Mouse (Mus musculus) urinary bladder, postnatal 10 days (tissue): Measurements from ENCODE around the gene Ubl7.

Source experiments
- DNase-seq: peaks from one replicate; pipeline ENCODE4 v3.0.0; 2022; ENCODE audit warnings: low spot score

Gene Ubl7

DNA sequence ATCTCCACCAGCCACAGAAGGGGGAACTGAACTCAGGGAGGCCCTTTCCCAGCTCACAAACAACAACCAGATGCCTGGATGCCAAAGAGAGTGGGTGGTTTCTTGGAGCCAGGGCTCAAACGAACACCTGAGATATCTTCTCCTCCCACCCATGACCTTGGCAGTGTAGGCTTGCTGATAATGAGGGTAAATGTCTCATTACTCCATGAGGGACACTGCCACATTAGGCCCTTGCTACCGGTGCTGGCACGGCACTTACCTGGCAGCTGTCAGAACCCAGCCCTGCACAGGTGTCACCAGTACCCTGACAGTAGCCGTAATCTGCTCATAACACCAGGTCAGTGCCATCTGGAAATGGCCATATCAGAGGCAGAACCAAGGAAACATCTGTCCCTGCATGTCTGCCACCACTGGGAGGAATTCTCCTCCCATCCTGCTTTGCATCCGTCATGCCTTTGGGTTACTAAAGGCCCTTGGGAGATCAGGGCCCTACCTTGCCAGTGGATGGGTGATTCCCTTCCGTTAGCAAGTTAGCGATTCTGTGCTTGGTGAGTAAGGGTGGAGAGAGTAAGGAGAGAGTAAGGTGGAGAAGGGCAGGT, 37.7 kb downstream of the Ubl7 start:
- no peak for DNase-seq

DNA sequence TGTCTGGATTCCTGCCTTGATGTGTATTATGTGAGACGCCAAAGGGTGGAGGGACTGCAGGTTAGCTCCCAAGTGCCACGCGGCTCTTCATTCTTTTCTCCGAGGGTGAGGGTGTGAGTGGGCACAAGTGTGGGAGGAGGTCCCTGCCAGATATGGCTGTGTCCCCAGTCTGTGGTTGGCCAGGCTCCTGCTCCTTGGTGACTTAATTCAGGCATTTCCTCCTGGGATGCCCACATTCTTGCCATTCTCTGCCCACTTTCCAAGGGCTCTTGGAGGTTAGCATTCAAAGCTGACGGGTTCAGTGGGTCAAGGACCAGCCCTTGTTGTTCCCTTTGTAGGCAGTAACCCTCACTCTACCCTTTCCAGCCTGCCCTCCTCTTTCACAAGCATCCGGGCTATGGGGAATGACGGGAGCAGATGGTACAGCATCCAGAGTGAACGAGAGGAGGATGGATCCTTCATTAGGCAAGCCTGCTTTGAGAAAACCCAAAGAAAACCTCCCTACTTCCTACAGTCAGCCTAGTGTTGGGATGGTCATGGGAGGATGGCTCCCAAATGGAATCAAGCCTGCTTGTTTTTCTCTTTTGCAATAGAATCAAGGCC, 38.4 kb downstream of the Ubl7 start:
- no peak for DNase-seq

DNA sequence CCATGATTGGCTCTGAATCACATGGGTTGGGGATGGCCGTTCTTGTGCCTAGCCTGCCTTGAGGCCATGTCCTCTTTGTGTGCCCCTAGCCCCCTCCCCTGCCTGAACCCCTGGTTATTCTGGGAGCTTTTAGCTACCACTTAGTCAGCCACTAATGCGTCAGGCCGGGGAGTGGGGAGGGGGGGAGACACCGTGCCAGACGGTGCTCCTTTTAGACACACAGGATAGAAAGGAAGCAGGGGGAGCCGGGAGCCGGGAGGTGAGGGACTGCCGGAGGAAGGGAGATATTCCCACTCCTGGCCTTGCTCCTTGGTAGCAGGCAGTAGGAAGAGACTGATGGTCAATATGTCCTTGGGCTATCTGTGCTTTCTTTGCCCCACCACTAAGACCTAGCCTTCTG, 39.1 kb downstream of the Ubl7 start:
- no peak for DNase-seq

DNA sequence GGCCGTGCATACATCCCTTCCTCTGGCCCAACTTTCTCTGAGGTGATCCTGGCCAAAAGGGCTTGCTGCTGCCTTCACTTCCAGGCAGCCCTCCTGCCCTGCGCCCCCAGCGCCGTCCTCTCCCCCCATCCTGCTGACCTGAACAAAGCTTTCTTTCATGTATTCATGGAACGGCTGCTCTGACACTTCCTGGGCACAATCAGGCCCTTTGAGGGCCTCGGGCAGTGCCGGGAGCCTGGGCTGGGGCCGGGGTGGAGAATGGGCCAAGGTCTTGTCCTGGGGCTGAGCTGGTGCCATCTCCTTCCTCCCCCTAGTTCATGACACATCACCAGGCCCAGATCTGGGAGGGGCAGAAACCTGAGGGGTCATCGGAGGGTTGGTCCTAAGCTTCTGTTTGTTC, 39.7 kb downstream of the Ubl7 start:
- DNase-seq, result no peak

DNA sequence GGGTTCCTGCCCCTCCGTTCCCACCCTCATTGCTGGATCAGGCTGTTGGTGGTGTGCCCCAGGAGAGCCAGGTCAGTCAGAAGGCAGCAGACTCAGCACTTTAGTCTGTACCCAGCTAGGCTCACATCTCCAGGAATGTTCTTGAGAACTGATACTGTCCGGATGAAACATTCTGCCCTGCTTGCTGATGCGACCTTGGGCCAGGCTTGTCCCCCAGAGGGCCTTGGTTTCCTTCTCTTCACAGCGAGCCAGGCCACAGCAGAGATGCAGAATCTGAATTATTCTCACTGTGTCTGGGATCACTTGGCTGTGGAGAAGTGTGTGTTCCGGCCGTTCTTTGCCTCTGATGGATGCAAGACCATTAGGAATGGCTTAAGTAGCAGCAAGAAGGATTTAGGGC, 41.2 kb downstream of the Ubl7 start:
- no peak for DNase-seq

DNA sequence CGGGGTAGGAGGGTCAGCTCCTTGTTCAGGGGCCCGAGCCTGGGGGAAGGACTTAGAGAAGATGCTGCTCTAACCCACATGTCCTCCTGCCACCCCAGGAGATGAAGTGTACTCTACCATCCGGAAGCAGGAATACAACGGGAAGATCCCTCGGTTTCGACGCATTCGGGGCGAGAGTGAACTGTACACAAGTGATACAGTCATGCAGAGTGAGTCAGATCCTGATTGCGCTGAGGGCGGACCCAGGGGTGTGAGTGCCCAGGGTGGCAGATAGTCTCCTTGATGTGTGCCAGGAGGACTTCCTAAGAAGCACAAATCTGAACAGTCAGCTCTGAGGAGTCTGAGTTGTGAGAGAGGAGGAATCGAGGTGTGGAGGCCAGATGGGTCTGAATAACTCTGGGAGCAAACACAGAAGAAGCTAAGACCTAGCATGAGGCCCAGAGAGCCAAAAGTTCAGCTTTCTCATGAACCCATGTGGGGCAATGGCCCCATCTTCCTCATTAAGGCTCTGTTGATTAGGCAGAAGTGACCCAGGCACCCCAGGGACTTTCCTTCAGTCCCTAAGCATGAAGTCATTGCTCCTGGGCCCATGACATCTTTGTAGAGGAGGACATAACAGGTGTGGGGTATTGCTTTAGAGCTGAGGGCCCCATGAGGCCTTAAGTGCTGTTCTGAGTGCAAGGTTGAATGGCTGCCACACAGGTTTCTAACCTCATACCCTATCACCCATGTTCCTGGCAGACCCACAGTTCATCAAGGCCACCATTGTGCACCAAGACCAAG, 44.4 kb downstream of the Ubl7 start:
- no peak for DNase-seq

DNA sequence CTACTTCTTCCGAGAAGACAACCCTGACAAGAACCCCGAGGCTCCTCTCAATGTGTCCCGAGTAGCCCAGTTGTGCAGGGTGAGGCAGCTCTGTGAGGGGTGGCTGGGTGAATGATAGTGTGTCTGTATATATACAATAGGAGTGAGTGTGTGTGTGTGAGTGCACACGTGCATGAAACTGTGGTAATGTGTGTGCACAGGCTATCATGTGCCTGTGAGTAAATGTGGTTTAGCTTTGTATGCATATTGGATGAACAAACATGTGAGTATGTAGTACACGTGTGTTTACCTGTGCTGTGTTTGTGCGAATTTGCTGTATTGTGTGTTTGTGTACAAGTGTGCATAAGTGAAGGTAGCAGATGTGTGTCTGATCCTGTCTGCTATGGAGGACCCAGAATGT, 45.0 kb downstream of the Ubl7 start:
- no peak for DNase-seq

DNA sequence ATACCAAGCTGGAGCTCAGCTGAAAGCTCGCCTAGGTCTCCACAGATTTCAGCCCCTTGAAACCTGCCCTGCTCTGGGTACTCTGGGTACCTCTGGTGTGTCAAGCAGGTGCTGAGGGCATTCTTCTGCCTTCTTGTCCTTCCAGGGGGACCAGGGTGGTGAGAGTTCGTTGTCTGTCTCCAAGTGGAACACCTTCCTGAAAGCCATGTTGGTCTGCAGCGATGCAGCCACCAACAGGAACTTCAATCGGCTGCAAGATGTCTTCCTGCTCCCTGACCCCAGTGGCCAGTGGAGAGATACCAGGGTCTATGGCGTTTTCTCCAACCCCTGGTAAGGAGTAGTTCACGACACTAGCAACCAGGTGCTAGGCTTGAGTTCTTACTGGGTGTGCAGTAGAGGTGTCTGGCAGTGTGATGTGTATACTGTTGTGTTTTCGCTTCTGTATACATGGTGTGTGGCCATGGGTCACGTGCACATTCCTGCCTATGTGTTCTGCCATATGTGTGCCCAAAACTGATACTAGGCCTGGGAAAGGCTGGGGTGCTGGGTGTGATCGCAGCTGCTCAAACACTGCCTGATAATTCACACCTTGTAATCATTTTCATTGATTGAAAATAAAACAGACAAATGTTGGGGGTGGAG, 45.5 kb downstream of the Ubl7 start:
- no peak for DNase-seq

DNA sequence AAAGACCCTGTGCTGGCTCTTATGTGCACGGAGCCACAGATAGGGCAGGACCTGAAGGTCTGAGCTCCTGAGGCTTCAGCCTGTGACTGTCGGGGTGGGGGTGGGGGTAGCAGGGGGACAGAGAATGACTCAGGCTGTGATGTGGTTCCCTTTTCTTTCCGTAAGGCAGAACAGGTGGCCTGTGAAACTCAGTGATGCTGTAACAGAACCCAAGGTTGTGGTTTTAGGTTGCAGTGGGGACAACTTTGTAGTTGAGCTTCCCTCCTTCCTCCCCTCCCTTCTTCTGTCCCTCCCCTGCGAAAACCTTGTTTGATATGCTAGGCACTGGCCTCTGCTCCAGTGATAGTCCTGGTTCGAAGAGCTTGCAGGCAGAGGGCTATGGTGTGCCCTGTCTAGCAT, 46.1 kb downstream of the Ubl7 start:
- DNase-seq, result no peak

DNA sequence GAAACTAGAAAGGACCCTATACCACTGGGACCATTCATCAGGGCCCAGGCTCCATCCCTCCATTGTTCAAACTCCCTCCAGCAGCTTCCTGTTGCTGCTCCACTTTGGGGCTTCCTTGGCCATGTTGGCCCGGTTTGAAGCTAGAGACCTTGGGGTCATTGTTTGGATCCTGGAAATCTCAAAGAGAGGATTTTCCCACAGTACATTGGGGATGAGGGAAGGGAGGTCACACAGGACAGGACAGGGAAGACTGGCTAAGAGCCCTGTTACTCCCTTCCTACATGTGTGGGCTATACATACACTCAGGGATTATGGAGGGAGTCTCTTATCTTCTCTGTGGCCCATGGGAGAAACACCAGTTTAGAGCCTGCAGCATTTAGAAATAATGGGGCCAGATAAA, 47.8 kb downstream of the Ubl7 start:
- DNase-seq, result no peak

DNA sequence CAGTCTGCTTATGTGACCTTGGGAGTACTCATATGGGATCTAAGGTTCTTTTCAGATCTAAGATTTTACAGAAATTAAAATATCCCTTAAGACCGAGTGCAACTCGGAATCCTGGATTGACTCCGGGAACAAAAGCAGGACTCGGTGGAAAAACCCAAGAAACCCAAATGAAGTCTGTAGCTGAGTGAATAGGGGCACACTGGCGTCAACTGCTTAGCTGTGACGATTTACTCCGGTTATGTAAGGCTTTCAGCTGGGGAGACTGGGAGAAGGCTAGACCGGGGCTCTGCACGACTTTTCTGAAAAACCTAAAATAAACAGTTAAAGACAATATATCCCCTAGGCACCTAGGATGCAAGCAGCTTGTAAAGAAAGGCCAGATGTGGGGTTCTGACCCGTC, 48.6 kb downstream of the Ubl7 start:
- no peak for DNase-seq

DNA sequence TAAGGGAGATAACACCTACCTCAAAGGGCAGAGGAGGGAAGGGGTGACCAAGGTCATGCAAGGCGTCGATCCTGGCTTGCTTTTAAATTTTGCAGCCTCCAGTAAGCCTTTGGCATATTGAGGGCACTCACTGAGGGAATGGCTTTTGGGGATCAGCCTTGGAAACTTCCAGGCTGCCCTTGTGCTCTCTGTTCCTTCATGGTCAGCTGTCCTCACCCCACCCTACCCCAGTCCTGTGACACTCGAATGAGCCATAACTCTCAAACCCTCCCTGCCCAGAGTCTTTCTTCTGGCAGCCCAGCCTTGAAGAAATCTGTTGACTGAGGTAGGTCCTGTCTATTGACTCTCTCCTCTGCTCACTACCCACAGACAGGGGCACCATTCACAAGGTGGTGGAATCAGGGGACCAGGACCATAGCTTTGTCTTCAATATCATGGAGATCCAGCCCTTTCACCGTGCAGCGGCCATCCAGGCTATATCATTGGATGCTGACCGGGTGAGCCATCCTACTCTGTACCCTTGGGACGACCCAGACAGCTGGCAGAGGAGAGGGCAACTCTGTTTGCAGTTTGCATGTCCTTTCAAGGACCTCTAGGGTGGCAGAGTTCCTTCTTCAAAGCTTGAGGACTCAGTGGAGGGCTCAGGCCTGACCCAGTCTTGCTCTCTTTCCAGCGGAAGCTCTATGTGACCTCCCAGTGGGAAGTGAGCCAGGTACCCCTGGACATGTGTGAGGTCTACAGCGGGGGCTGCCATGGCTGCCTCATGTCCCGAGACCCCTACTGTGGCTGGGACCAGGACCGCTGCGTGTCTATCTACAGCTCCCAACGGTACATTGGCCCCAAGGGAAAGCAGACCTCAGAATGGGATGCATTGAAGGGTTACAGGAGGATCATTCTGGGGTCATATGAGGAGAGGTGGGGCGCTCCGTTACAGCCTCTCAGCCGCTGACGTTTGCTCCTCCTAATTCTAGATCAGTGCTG, 49.4 kb downstream of the Ubl7 start:
- no peak for DNase-seq

DNA sequence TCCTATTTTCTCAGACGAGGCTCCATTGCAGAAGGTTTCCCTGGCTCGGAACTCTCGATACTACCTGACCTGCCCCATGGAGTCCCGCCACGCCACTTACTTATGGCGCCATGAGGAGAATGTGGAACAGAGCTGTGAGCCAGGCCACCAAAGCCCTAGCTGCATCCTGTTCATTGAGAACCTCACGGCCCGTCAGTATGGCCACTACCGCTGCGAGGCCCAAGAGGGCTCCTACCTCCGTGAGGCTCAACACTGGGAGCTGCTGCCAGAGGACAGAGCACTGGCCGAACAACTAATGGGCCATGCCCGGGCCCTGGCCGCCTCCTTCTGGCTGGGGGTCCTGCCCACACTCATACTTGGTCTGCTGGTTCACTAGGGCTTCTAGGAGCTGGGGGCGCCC, 50.4 kb downstream of the Ubl7 start:
- no peak for DNase-seq

DNA sequence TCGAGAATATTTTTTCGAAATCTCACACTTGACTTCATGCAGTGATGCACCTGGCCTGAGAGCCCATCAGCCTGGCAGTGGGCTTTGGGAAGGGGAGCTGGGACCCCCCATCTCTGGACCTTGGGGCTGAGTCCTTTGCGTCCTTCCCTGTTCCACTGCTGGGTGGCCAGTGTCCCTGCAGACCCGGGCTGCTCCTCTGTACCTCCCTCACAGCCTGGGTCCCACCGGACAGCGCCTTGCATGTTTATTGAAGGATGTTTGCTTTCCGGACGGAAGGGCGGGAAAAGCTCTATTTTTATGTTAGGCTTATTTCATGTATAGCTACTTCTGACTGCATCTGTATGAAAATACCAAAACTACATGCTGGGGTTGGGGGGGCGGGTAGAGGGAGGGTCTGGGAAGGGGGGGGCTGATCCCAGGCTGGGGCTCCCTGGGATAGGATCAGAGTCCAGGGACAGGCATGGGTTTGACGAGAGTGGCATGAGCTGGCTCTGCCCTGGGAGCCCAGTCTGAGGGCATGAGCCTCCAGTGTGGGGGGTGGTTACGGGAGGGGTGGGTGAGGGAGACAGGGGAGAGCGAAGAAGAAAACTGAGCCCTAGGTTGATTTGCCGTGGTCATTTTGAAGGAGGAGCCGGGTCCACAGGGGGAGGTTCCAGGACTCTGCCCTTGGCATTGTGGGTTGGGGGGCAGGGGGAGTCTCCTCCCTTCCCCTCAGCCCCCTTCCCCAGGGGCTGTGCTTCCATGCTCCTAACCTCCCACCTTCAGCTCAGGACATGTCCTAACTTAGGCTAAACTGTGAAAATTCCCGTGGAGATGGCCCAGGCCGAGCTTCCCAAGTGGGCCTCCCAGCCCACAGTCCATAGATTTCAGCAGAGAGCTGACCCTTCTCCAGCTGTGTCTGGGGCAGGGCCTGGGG, 51.3 kb downstream of the Ubl7 start:
- no peak for DNase-seq

DNA sequence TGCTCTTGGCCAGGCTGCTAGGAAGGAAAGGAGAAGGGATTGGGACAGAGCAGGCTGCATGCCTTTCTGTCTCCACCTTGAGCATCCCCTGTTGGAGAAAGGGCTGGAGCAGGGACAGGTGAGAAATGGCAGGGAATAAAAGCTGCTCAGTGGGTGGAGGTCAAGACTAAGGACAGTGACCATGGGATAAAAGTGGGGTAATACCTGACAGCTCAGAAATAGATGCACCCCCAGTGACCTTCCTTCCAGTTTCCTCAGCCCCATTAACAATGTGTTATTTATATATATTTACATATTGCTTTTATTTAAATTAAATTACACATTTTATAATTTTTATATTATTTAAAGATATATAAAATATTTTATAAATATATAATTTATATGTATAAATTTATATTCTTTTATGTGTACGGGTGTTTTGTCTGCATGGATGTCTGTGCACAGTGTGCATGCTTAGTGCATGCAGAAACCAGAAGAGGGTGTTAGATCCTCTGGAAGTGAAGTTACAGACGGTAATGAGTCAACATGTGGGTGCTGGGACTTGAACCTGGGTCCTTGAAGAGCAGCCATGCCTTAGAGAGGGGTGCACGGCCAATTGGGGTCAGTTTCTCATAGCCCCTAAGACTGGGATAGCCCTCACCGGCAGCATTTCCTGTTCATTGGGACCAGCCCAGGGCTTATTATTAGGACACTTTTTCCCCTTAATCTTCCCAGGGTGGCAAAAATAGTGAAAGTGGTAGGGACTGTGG, 52.6 kb downstream of the Ubl7 start:
- DNase-seq, result no peak

DNA sequence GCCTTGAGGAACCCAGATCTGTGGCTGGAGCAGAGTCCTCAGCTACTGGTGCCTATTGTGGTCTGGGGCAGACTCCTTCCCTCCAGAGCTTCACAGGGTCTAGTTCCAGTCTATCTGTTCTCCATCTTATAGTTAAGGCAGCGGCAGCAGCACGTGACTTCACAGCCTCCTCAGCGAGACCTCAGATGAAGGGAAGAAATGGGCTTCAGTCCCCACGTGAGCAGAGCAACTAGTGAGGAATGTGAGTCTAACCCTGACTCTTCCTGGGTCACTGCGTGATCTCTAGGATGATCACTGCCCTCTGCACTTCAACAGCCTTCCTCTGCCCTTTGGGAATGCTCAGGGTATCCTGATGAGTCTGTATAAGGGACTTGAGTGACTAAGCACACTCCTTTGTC, 53.2 kb downstream of the Ubl7 start:
- DNase-seq, result no peak

DNA sequence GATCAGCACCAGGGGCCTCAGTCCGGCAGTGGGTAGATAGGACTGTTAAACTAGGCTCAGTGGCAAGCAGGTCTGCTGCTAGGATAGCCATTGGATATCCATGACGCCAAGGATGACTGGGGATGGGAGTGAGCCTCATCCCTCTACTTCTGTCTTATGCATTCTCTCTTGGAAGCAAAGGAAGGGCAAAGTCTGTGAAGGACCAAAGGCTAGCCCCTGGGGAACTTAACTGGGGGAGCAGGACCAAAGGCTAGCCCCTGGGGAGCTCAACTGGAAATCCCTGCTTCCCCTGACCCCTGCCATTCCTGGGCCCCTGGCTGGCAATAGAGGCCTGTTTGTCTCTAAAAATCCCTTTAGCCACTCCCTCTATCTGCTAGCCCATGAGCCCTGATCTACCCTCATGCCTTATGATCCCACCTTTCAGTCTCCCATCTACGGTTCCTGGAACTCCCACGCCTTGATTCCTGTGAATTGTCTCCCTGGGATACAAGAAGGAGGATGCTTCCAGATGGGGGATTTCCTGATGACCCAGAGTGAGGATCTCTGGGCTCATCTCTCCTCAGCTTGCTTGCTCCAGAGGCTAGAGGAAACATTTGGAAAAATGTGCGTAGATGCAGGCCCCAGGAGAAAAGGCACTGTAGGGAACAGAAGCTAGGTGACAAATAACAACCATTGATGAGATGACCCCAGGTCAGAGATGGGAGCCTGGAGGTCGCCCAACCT, 53.9 kb downstream of the Ubl7 start:
- DNase-seq, result no peak

DNA sequence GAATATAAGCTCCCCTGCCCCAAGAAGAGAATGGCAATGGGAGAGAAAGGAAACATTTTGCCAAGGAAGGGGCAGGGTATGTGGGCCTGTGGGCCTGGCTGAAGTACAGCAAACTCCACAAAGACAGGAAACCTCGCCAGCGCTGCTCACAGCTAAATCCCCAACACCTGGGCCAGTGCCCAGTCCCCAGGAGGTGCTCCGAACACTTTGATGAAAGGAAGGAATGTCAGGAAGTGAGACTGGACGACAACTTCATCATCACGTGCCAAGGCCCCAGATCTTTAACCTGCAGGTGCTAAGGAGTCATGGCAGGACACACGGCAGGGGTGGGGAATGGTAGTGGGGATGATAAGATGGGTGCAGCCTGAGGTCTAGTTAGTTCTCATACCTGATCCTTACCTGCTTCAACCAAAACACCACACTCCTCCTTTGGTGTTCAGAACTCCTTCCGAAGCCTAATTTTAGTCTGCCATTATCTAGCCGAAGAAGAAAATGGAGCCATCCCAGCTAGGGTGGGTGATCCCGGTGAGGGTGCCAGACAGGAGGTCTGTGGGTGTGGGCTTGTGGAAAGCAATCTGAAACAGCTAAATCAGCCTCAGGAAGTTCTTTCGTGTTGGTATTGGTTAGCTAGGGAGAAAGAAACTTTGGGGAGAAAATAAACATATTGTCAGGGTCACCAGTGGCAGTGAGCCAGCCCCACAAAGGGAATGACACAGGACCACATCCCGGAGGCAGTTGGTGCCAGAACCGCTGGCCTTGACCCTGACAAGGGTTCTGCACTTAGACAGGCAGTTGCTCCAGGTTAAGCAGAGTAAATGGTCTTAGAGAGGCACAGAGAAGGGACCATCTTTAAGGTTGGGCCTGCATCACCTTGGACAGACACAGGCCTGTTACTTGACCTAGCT, 54.8 kb downstream of the Ubl7 start:
- no peak for DNase-seq
